Mouse (Mus musculus): Measurements from ENCODE around the gene Yju2. TPM values are rescaled to one million over a fixed set of nuclear protein-coding genes. Genes with fewer than 3 reads are reported as not detected.

The Yju2 gene
- total RNA-seq, 2 experiments from 2014 or later = 17.1 to 18.7 TPM

DNA sequence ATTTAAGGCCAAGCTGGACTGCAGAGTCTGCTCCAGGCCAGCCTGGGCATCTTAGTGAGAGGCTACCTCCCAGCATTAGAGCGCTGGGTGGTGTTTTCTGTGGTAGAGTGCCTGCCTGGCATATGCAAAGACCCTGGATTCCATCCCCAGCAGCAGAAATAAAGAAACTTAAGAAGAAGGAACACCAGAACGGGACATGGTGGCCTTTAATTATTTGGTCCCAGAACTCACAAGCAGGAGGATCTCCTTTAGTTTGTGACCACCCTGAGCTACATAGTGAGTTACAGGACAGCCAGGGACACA, 364 bp upstream of the Yju2 start:
- ATAC-seq (replicated peaks; ENCODE audit: low FRiP score, low TSS enrichment, poor library complexity, severe bottlenecking) = no peak

- no peak for ATAC-seq (replicated peaks; ENCODE audit: low FRiP score, low TSS enrichment, poor library complexity, severe bottlenecking)
These were observed 1.2 kb downstream of the Yju2 start for GRCm38 (mm10) chr17:55959946-55960740.

- ATAC-seq (replicated peaks; ENCODE audit: low FRiP score, low TSS enrichment, poor library complexity, severe bottlenecking) = no peak
These were observed 1.9 kb downstream of the Yju2 start for GRCm38 (mm10) chr17:55960791-55961190.

- no peak for ATAC-seq (replicated peaks; ENCODE audit: low FRiP score, low TSS enrichment, poor library complexity, severe bottlenecking)
These were observed 2.7 kb downstream of the Yju2 start for GRCm38 (mm10) chr17:55961631-55962030.

GRCm38 (mm10) chr17:55963171-55963570, 4.3 kb downstream of the Yju2 start:
- ATAC-seq (replicated peaks; ENCODE audit: low FRiP score, low TSS enrichment, poor library complexity, severe bottlenecking) = no peak

- ATAC-seq (replicated peaks; ENCODE audit: low FRiP score, low TSS enrichment, poor library complexity, severe bottlenecking) = no peak
These were observed 5.6 kb downstream of the Yju2 start for GRCm38 (mm10) chr17:55964496-55964895.

GRCm38 (mm10) chr17:55964996-55965395, 6.1 kb downstream of the Yju2 start:
- ATAC-seq (replicated peaks; ENCODE audit: low FRiP score, low TSS enrichment, poor library complexity, severe bottlenecking) = no peak

DNA sequence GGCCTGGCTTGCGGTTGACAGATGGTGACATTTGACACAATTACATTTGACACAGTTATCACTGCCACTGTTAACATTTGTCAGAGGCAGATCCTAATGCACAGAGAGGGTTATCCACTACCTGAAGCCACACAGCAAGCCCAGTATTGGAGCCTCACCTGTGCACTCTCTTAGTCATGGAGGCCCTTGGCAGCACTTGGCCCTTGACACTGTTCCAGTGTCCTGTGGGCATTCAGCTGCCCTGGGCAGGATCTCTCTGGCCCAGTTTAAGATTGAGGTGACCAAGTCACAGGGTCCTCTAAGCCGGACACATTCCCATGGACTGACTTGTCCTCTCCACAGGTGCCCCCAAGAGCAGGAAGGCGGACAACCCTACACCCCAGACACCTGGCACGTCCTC, 8.3 kb downstream of the Yju2 start:
- no peak for ATAC-seq (replicated peaks; ENCODE audit: low FRiP score, low TSS enrichment, poor library complexity, severe bottlenecking)

DNA sequence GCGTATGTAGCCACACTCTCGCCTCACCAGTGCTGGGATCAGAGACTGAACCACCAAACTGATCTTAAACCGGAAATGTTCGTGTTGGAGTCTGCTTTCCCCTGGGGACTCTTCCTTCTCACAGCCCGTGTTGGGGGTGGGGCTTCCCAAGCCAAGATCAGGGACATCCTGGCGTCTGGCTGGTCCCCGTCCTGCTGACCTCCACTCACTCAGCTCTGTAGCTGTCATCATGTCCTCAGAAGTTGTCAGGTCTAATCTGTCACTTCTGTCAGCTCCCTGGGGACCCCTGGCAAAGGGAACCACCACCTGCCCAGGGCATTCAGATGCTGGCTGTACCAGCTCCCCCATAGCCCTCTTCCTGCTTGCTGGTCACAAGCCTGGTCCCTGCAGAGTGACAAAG, 9.3 kb downstream of the Yju2 start:
- ATAC-seq (replicated peaks; ENCODE audit: low FRiP score, low TSS enrichment, poor library complexity, severe bottlenecking) = no peak

GRCm38 (mm10) chr17:55969560-55969959, 10.7 kb downstream of the Yju2 start:
- ATAC-seq (replicated peaks; ENCODE audit: low FRiP score, low TSS enrichment, poor library complexity, severe bottlenecking) = no peak

DNA sequence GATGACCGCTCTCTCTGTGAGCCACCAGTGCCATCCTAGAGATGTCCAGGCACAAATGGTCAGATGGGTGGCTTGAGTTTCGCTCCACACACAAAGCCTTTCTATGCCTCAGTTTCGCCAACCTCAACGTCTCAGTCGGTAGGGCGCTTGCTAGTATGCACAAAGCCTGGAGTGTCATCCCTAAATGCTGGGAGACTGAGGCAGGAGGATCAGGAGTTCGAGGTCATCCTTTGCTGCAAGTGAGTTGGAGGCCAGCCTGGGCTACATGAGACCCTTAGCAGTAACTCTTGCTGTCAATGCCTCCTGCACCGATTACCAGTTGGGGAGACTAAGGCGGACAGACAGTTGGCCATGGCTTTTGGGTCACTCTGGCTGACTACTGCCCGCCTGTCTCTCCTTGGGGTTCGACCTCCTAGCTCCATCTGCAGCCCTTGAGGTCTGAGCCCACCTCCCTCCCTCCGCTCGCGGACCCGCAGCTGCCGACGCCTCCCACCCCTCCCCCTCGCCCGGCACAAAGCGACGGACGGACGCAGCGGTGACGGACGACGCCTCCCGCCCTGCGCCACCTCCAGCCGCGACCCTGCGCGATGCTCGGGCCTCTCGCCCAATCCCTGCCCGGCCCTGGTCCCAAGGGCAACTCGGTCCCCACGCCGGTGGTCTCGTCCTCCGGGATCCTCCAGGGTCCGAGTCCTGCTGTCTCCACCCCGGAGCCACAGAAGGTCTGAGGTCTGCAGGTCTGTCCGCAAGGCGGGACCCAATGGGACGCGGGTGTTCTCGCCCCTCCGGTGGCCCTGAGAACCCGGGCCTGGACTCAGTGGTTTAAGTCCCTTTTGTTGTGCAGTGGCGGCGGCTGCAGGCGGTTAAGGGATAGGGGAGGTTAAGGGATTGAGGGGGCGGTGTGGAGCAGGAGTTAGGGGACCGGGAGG, 11.3 kb downstream of the Yju2 start, which contains the start of gene Shd:
Gene Shd (plus strand): TSS at position 502 of the 926 bp plus-strand sequence.
- no peak for ATAC-seq (replicated peaks; ENCODE audit: low FRiP score, low TSS enrichment, poor library complexity, severe bottlenecking)

GRCm38 (mm10) chr17:55971453-55971852, 12.6 kb downstream of the Yju2 start:
- ATAC-seq (replicated peaks; ENCODE audit: low FRiP score, low TSS enrichment, poor library complexity, severe bottlenecking) = no peak

- ATAC-seq (replicated peaks; ENCODE audit: low FRiP score, low TSS enrichment, poor library complexity, severe bottlenecking) = peak; percentile 88
These were observed 17.5 kb downstream of the Yju2 start for GRCm38 (mm10) chr17:55976255-55976862.

DNA sequence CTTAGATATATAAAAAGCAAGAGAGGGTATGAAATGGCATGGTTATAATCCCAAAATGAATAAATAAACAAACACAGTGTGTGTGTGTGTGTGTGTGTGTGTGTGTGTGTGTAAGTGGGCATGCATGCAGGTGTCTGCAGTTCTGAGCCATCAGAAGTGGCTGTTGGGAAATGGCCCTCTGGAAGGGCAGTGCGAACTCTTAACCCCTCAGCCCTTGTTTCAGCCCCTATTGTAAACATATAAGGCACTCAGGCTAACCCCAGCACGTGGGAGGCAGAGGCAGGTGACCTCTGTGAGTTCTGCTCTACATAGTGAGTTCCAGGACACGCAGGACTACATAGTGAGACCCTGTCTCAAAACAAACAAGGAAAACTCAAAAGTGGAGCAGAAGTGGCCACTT, 18.4 kb downstream of the Yju2 start:
- no peak for ATAC-seq (replicated peaks; ENCODE audit: low FRiP score, low TSS enrichment, poor library complexity, severe bottlenecking)

DNA sequence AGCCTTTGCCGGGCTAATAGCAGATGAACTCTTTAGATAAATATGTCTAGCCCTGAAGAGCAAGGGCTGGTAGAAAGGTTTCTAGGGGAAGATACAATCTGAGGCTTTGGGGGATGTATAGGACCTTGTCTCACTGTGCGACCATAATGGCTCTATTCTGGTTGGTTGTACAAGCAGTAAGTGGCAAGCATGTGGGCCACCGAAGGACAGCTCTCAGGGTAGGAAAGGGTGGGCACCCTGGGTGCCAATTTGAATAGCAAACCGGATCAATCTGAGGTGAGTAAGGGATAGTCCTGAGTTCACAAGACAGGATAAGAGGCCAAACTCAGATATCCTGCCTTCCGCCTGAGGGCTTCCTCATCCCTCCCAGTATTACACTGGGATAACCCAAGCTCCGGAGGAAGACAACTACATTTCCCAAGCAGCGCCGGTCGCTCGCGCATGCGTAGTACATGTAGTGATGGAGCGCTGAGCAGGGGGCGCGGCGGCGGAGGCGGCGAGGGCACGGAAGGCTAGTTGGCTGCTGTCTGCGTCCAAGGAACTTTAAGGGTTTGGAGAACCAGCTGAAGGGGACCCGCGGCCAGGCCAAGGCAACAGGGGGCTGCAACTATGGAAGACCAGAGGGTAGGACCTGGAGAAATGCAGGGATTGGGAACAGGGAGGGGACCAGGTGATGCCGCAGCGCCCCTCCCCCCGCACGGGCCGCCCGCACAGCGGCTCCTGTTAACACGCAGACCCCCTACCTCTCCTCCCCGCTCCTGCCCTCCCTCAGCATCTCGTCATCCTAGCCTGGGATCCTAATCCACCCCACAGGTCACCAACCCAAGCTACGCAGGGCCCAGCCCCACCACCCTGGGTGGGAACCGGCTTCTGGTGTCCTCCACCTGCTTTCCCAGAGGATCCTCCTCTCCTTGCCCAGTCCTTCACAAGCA, 27.4 kb downstream of the Yju2 start, which contains the start of gene Fsd1:
Gene Fsd1 (plus strand): TSS at position 480 of the 932 bp plus-strand sequence.
- no peak; the same call in 1 of the 2 replicates for ATAC-seq (replicated peaks; ENCODE audit: low FRiP score, low TSS enrichment, poor library complexity, severe bottlenecking)

- ATAC-seq (replicated peaks; ENCODE audit: low FRiP score, low TSS enrichment, poor library complexity, severe bottlenecking) = 0 out of 2 replicates have a peak, but pooled peaks have one; percentile 22
These were observed 31.5 kb downstream of the Yju2 start for GRCm38 (mm10) chr17:55990278-55990898.

- ATAC-seq (replicated peaks; ENCODE audit: low FRiP score, low TSS enrichment, poor library complexity, severe bottlenecking) = no peak
These were observed 37.1 kb downstream of the Yju2 start for GRCm38 (mm10) chr17:55996007-55996406.

GRCm38 (mm10) chr17:55999794-56000499, 41.0 kb downstream of the Yju2 start:
- no peak for ATAC-seq (replicated peaks; ENCODE audit: low FRiP score, low TSS enrichment, poor library complexity, severe bottlenecking)
